Mouse (Mus musculus) small intestine, adult 2 months (tissue): ENCODE measurements around the gene R3hdm4.

Source experiments
- CTCF ChIP-seq: fragments of 200-500 bp; IDR thresholded peaks from 2 replicates; pipeline ENCODE4 v1.5.1; 2012; ENCODE audit warnings: low read depth, mild to moderate bottlenecking, control low read depth, inconsistent platforms, low read length, moderate library complexity, mixed read lengths; ENCODE audit not compliant: insufficient replicate concordance, insufficient read length; ENCODE audit errors: extremely low read depth
- POLR2A ChIP-seq: fragments of 200-500 bp; IDR thresholded peaks from 2 replicates; pipeline ENCODE4 v1.6.1; 2012; ENCODE audit warnings: low read depth, mild to moderate bottlenecking, control low read depth, inconsistent platforms, low read length, moderate library complexity

GRCm38 (mm10) chr10:79927324-79928029, 6.5 kb upstream of the R3hdm4 start:
- TF ChIP-seq CTCF = no peak
- no peak for TF ChIP-seq POLR2A
